Mouse (Mus musculus) liver, embryonic 11.5 days (tissue): ENCODE results near the gene Dytn. TPM values are rescaled to one million over a fixed set of nuclear protein-coding genes. Genes with fewer than 3 reads are reported as not detected.

Experiments used
- ATAC-seq: fragments of 200-750 bp; cut with Nextera tagmentation; replicated peaks from 2 replicates; pipeline ENCODE4 v1.8.0; 2017; ENCODE audit warnings: moderate number of reproducible peaks, mild to moderate bottlenecking, moderate TSS enrichment, moderate library complexity; ENCODE audit not compliant: low FRiP score
- DNase-seq: peaks from one replicate; pipeline ENCODE4 v3.0.0-alpha.2; 2017; ENCODE audit warnings: low spot score
- H3K27ac ChIP-seq: fragments of 300-500 bp; sonication (generic); 2 replicates; pipeline ENCODE4 v1.5.1; 2014; ENCODE audit warnings: mild to moderate bottlenecking, low read depth, low read length, control low read depth
- H3K27me3 ChIP-seq: fragments of 300-500 bp; sonication (generic); replicated peaks from 2 replicates; pipeline ENCODE4 v1.6.1; 2014; ENCODE audit warnings: low read length, mixed read lengths; ENCODE audit not compliant: control insufficient read depth, insufficient read depth
- H3K36me3 ChIP-seq: fragments of 300-500 bp; sonication (generic); 2 replicates; pipeline ENCODE4 v1.6.1; 2014; ENCODE audit warnings: mild to moderate bottlenecking, low read length, moderate library complexity, mixed read lengths; ENCODE audit not compliant: control insufficient read depth, insufficient read depth
- H3K4me1 ChIP-seq: fragments of 300-500 bp; sonication (generic); replicated peaks from 2 replicates; pipeline ENCODE4 v1.6.1; 2014; ENCODE audit warnings: low read length, mixed read lengths; ENCODE audit not compliant: control insufficient read depth, insufficient read depth
- H3K4me2 ChIP-seq: fragments of 300-500 bp; sonication (generic); 2 replicates; pipeline ENCODE4 v1.6.1; 2014; ENCODE audit warnings: mild to moderate bottlenecking, control low read depth, moderate library complexity
- H3K4me3 ChIP-seq: fragments of 300-500 bp; sonication (generic); 2 replicates; pipeline ENCODE4 v1.5.1; 2014; ENCODE audit warnings: low read depth, low read length, control low read depth
- H3K9ac ChIP-seq: fragments of 300-500 bp; sonication (generic); 2 replicates; pipeline ENCODE4 v1.6.1; 2014; ENCODE audit warnings: low read depth, low read length, control low read depth
- H3K9me3 ChIP-seq: fragments of 300-500 bp; sonication (generic); 2 replicates; pipeline ENCODE4 v1.6.1; 2016; ENCODE audit warnings: low read length, inconsistent platforms, mixed read lengths; ENCODE audit not compliant: control insufficient read depth
- WGBS: fragments of 180-500 bp; shearing (Covaris S2); extraction: QIAGEN DNeasy Blood & Tissue Kit; methylation state at CpG from one replicate; pipeline ENCODE4 v1.1.7; 2014; 5-methylcytosine and 5-hydroxymethylcytosine counted together
- polyA plus RNA-seq: library from polyadenylated mRNA; unstranded; fragments of >200 nt; fragmentation: Nextera tagmentation; extraction: Ambion mirVana; gene quantifications from 2 replicates; pipeline ENCODE4 v1.2.1, GENCODE M21; 2014

The Dytn gene
- polyA plus RNA-seq, 1 experiment from 2014 or later: not detected

- ATAC-seq: no peak
- no peaks in the 10 kb centered on the region for H3K9me3 ChIP-seq
- peaks cover 2% of the 10 kb centered on the region; the same call in 1 of the 2 replicates for H3K27me3 ChIP-seq
- H3K4me2 ChIP-seq: no peak within 1 kb of the TSS
- H3K27ac ChIP-seq: no peak within 1 kb of the TSS
- H3K4me3 ChIP-seq: no peak within 1 kb of the TSS
- DNase-seq: no peak
- no peaks in the 10 kb centered on the region for H3K4me1 ChIP-seq
- 74% methylated on average over 3 of the region's 3 CpGs for WGBS
- no peak within 1 kb of the TSS for H3K9ac ChIP-seq
- no peaks in the 10 kb centered on the region for H3K36me3 ChIP-seq
These were observed 71.1 kb downstream of the Dytn start, which contains the start of gene Gm39653 for GRCm38 (mm10) chr1:63615668-63616067. Gene Gm39653 (plus strand): TSS chr1:63615968.

GRCm38 (mm10) chr1:63614594-63614993 lies 72.1 kb downstream of the Dytn start:
- DNase-seq: peak; percentile 59
- 2% methylated on average over 11 of the region's 11 CpGs for WGBS

GRCm38 (mm10) chr1:63609613-63610012 lies 77.1 kb downstream of the Dytn start:
- H3K36me3 ChIP-seq: no peaks in the 10 kb centered on the region
- H3K9ac ChIP-seq: no peak overlapping the region
- H3K4me1 ChIP-seq: no peaks in the 10 kb centered on the region
- H3K27ac ChIP-seq: no peak overlapping the region
- WGBS: 82% methylated on average over 4 of the region's 4 CpGs
- no peak overlapping the region for H3K4me3 ChIP-seq
- H3K4me2 ChIP-seq: no peak overlapping the region
- ATAC-seq (no peak), DNase-seq (no peak)
- H3K27me3 ChIP-seq: peaks cover 2% of the 10 kb centered on the region; the same call in 1 of the 2 replicates
- no peaks in the 10 kb centered on the region for H3K9me3 ChIP-seq

More at GRCm38 (mm10) chr1:63614594-63614993, 72.1 kb downstream of the Dytn start:
- Histone ChIP-seq H3K4me2 (no peak overlapping the region), H3K9me3 (no peaks in the 10 kb centered on the region), H3K27ac (no peak overlapping the region), H3K36me3 (no peaks in the 10 kb centered on the region), H3K27me3 (peaks cover 2% of the 10 kb centered on the region; the same call in 1 of the 2 replicates), H3K4me3 (no peak overlapping the region), H3K4me1 (no peaks in the 10 kb centered on the region), H3K9ac (no peak overlapping the region)
- no peak for ATAC-seq

GRCm38 (mm10) chr1:63603870-63604500 lies 82.7 kb downstream of the Dytn start:
- no peaks in the 10 kb centered on the region for H3K4me1 ChIP-seq
- no peak overlapping the region for H3K4me3 ChIP-seq
- no peaks in the 10 kb centered on the region for H3K27me3 ChIP-seq
- ATAC-seq: no peak
- no peak overlapping the region for H3K4me2 ChIP-seq
- H3K36me3 ChIP-seq: no peaks in the 10 kb centered on the region
- H3K9ac ChIP-seq: no peak overlapping the region
- no peak overlapping the region for H3K27ac ChIP-seq
- WGBS: 36% methylated on average over 3 of the region's 3 CpGs
- DNase-seq: no peak
- no peaks in the 10 kb centered on the region for H3K9me3 ChIP-seq

GRCm38 (mm10) chr1:63586869-63587268 lies 99.9 kb downstream of the Dytn start:
- Histone ChIP-seq H3K27ac (no peak overlapping the region), H3K4me2 (no peak overlapping the region), H3K4me1 (no peaks in the 10 kb centered on the region), H3K4me3 (no peak overlapping the region), H3K9me3 (no peaks in the 10 kb centered on the region), H3K27me3 (no peaks in the 10 kb centered on the region), H3K9ac (no peak overlapping the region), H3K36me3 (no peaks in the 10 kb centered on the region)
- ATAC-seq (no peak), DNase-seq (no peak)
- 73% methylated on average over 7 of the region's 7 CpGs for WGBS

- Histone ChIP-seq H3K27ac (no peak overlapping the region), H3K4me2 (no peak overlapping the region), H3K9ac (no peak overlapping the region), H3K27me3 (no peaks in the 10 kb centered on the region), H3K4me1 (no peaks in the 10 kb centered on the region), H3K4me3 (no peak overlapping the region), H3K36me3 (no peaks in the 10 kb centered on the region), H3K9me3 (no peaks in the 10 kb centered on the region)
- DNase-seq (no peak), ATAC-seq (no peak)
- 78% methylated on average over 8 of the region's 8 CpGs for whole genome bisulfite sequencing
These were observed 107.6 kb downstream of the Dytn start for GRCm38 (mm10) chr1:63579153-63579552.

GRCm38 (mm10) chr1:63576803-63577202 lies 109.9 kb downstream of the Dytn start:
- Histone ChIP-seq H3K4me3 (no peak overlapping the region), H3K36me3 (no peaks in the 10 kb centered on the region), H3K9me3 (no peaks in the 10 kb centered on the region), H3K4me1 (no peaks in the 10 kb centered on the region), H3K27ac (no peak overlapping the region), H3K27me3 (no peaks in the 10 kb centered on the region), H3K9ac (no peak overlapping the region), H3K4me2 (no peak overlapping the region)
- DNase-seq (no peak), ATAC-seq (no peak)
- WGBS: 66% methylated on average over 5 of the region's 5 CpGs

GRCm38 (mm10) chr1:63573864-63574611 lies 112.7 kb downstream of the Dytn start:
- Histone ChIP-seq H3K4me1 (no peaks in the 10 kb centered on the region), H3K27ac (no peak overlapping the region), H3K9ac (no peak overlapping the region), H3K9me3 (no peaks in the 10 kb centered on the region), H3K4me2 (no peak overlapping the region), H3K27me3 (no peaks in the 10 kb centered on the region), H3K36me3 (no peaks in the 10 kb centered on the region), H3K4me3 (no peak overlapping the region)
- DNase-seq (no peak), ATAC-seq (no peak)
- WGBS: 70% methylated on average over 12 of the region's 12 CpGs

GRCm38 (mm10) chr1:63573432-63573831 lies 113.3 kb downstream of the Dytn start:
- Histone ChIP-seq H3K4me3 (no peak overlapping the region), H3K36me3 (no peaks in the 10 kb centered on the region), H3K9ac (no peak overlapping the region), H3K4me1 (no peaks in the 10 kb centered on the region), H3K9me3 (no peaks in the 10 kb centered on the region), H3K27ac (no peak overlapping the region), H3K27me3 (no peaks in the 10 kb centered on the region), H3K4me2 (no peak overlapping the region)
- no peak for DNase-seq
- no peak for ATAC-seq
- 73% methylated on average over 6 of the region's 6 CpGs for WGBS
